Mouse (Mus musculus) olfactory bulb, adult 2 months (tissue): ENCODE measurements at regions not wholly inside any gene's neighbourhood (a gene's known extent, or its start where the extent isn't known, plus 50 kb on each side); places are given as distances from the start of the nearest gene placed in this dataset.

Experiments
- H3K27ac ChIP-seq: fragments of 200-500 bp; 2 replicates; pipeline ENCODE4 v1.5.1; 2012; ENCODE audit warnings: low read depth, low read length; ENCODE audit not compliant: insufficient read depth
- H3K4me1 ChIP-seq: fragments of 200-500 bp; 2 replicates; pipeline ENCODE4 v1.6.1; 2012; ENCODE audit warnings: low read length; ENCODE audit not compliant: control insufficient read depth, insufficient read depth
- H3K4me3 ChIP-seq: fragments of 200-500 bp; 2 replicates; pipeline ENCODE4 v1.5.1; 2012; ENCODE audit warnings: mild to moderate bottlenecking, low read depth, low read length, moderate library complexity; ENCODE audit not compliant: insufficient read depth
- CTCF ChIP-seq: fragments of 200-500 bp; IDR thresholded peaks from 2 replicates; pipeline ENCODE4 v1.5.1; 2012; ENCODE audit warnings: low read depth, mild to moderate bottlenecking, low read length, moderate library complexity; ENCODE audit not compliant: insufficient read depth
- POLR2A ChIP-seq: fragments of 200-500 bp; IDR thresholded peaks from 2 replicates; pipeline ENCODE4 v1.6.1; 2012; ENCODE audit warnings: mild to moderate bottlenecking, low read depth, low read length, moderate library complexity; ENCODE audit not compliant: insufficient read depth
- WGBS: fragments of 180-500 bp; shearing (Covaris S2); methylation state at CpG from one replicate; pipeline ENCODE4 v1.1.7; 2018; 5-methylcytosine and 5-hydroxymethylcytosine counted together

GRCm38 (mm10) chr2:128348556-128348955 lies 222.7 kb downstream of the Bcl2l11 start:
- TF ChIP-seq CTCF, result no peak
- TF ChIP-seq POLR2A, result no peak
- H3K27ac ChIP-seq, result no peak overlapping the region
- no peaks in the 10 kb centered on the region for H3K4me1 ChIP-seq

GRCm38 (mm10) chr2:128351405-128351804 lies 225.6 kb downstream of the Bcl2l11 start:
- H3K4me1 ChIP-seq, result no peaks in the 10 kb centered on the region
- WGBS, result 89% methylated on average over 16 of the region's 16 CpGs
- TF ChIP-seq POLR2A, result no peak
- TF ChIP-seq CTCF, result no peak
- H3K27ac ChIP-seq, result no peak overlapping the region
- no peak overlapping the region for H3K4me3 ChIP-seq

More at GRCm38 (mm10) chr2:128348556-128348955, 222.7 kb downstream of the Bcl2l11 start:
- 79% methylated on average over 2 of the region's 2 CpGs for WGBS
- H3K4me3 ChIP-seq, result no peak overlapping the region

- H3K4me1 ChIP-seq, result no peaks in the 10 kb centered on the region
- no peak overlapping the region for H3K4me3 ChIP-seq
- no peak overlapping the region for H3K27ac ChIP-seq
- 93% methylated on average over 1 of the region's 1 CpGs for WGBS
- TF ChIP-seq POLR2A (no peak), CTCF (no peak)
Measured at GRCm38 (mm10) chr2:128352533-128352932, 226.7 kb downstream of the Bcl2l11 start.

- Histone ChIP-seq H3K4me3 (no peak overlapping the region), H3K27ac (no peak overlapping the region), H3K4me1 (no peaks in the 10 kb centered on the region)
- WGBS, result 74% methylated on average over 3 of the region's 3 CpGs
- TF ChIP-seq CTCF (no peak), POLR2A (no peak)
Measured at GRCm38 (mm10) chr2:128353457-128353856, 227.6 kb downstream of the Bcl2l11 start.

GRCm38 (mm10) chr2:128356326-128356725 lies 230.5 kb downstream of the Bcl2l11 start:
- 80% methylated on average over 4 of the region's 4 CpGs for WGBS
- no peaks in the 10 kb centered on the region for H3K4me1 ChIP-seq
- no peak overlapping the region for H3K4me3 ChIP-seq
- H3K27ac ChIP-seq, result no peak overlapping the region
- TF ChIP-seq CTCF, result no peak
- TF ChIP-seq POLR2A, result no peak

GRCm38 (mm10) chr2:128359106-128359505 lies 231.9 kb upstream of the Spdye4c start:
- no peak overlapping the region for H3K27ac ChIP-seq
- H3K4me1 ChIP-seq, result peaks cover under 1% of the 10 kb centered on the region; the same call in 1 of the 2 replicates
- WGBS, result 85% methylated on average over 4 of the region's 4 CpGs
- no peak overlapping the region for H3K4me3 ChIP-seq
- no peak for TF ChIP-seq CTCF
- no peak for TF ChIP-seq POLR2A

GRCm38 (mm10) chr2:128360517-128360916 lies 230.5 kb upstream of the Spdye4c start:
- H3K4me3 ChIP-seq, result no peak overlapping the region
- peaks cover 4% of the 10 kb centered on the region; the same call in 1 of the 2 replicates for H3K4me1 ChIP-seq

GRCm38 (mm10) chr2:128361436-128361835 lies 229.6 kb upstream of the Spdye4c start:
- no peak for TF ChIP-seq POLR2A
- no peak for TF ChIP-seq CTCF

More at GRCm38 (mm10) chr2:128360517-128360916, 230.5 kb upstream of the Spdye4c start:
- TF ChIP-seq POLR2A (no peak), CTCF (no peak)
- H3K27ac ChIP-seq, result no peak overlapping the region
- WGBS, result 92% methylated on average over 5 of the region's 5 CpGs

GRCm38 (mm10) chr2:128364161-128364560 lies 226.8 kb upstream of the Spdye4c start:
- 77% methylated on average over 14 of the region's 14 CpGs for WGBS
- H3K27ac ChIP-seq, result no peak overlapping the region
- no peak for TF ChIP-seq POLR2A
- no peak for TF ChIP-seq CTCF
- H3K4me1 ChIP-seq, result peaks cover 4% of the 10 kb centered on the region; the same call in 1 of the 2 replicates
- H3K4me3 ChIP-seq, result no peak overlapping the region

More at GRCm38 (mm10) chr2:128361436-128361835, 229.6 kb upstream of the Spdye4c start:
- no peak overlapping the region for H3K4me3 ChIP-seq
- H3K4me1 ChIP-seq, result peaks cover 4% of the 10 kb centered on the region; the same call in 1 of the 2 replicates
- H3K27ac ChIP-seq, result no peak overlapping the region
- WGBS, result 70% methylated on average over 1 of the region's 1 CpGs
